Mouse (Mus musculus): ENCODE measurements around the gene Zfp655. TPM values are rescaled to one million over a fixed set of nuclear protein-coding genes. Genes with fewer than 3 reads are reported as not detected.
"Not testable (repeated sequence)": the region's sequence is repeated elsewhere in the genome, so short reads cannot be mapped to it uniquely, and the experiment has no call there.

The Zfp655 gene
- total RNA-seq (2021) = 10 to 100 TPM; 29.9 to 32.5 TPM

GRCm38 (mm10) chr5:145231367-145231871, at the start of gene Zfp655:
TSS of gene Zfp655 (plus strand) at chr5:145231715.
- intact Hi-C loops (cut with DNase I) = loop anchor here (1.0 to 5.0 kb wide), 4 partner anchors 27 to 136 kb away; partner anchors contain the start of genes Zkscan5 and Zscan25
- DNase-seq (ENCODE audit: low spot score in 2 of 2) = peak; percentile 98

- no peak for DNase-seq (ENCODE audit: low spot score in 2 of 2)
- intact Hi-C loops (cut with DNase I) = no loop called here
Observed at GRCm38 (mm10) chr5:145185244-145185643, 46.3 kb upstream of the Zfp655 start.

GRCm38 (mm10) chr5:145189416-145189815, 42.1 kb upstream of the Zfp655 start:
- intact Hi-C loops (cut with DNase I) = no loop called here
- DNase-seq (ENCODE audit: low spot score in 2 of 2) = no peak

- intact Hi-C loops (cut with DNase I) = loop anchor here (2.0 kb wide), 1 partner anchor 24 kb away; the partner anchor contains the start of genes Cpsf4 and Ptcd1
- DNase-seq (ENCODE audit: low spot score in 2 of 2) = no peak
Observed at GRCm38 (mm10) chr5:145190373-145190772, 41.1 kb upstream of the Zfp655 start.

DNA sequence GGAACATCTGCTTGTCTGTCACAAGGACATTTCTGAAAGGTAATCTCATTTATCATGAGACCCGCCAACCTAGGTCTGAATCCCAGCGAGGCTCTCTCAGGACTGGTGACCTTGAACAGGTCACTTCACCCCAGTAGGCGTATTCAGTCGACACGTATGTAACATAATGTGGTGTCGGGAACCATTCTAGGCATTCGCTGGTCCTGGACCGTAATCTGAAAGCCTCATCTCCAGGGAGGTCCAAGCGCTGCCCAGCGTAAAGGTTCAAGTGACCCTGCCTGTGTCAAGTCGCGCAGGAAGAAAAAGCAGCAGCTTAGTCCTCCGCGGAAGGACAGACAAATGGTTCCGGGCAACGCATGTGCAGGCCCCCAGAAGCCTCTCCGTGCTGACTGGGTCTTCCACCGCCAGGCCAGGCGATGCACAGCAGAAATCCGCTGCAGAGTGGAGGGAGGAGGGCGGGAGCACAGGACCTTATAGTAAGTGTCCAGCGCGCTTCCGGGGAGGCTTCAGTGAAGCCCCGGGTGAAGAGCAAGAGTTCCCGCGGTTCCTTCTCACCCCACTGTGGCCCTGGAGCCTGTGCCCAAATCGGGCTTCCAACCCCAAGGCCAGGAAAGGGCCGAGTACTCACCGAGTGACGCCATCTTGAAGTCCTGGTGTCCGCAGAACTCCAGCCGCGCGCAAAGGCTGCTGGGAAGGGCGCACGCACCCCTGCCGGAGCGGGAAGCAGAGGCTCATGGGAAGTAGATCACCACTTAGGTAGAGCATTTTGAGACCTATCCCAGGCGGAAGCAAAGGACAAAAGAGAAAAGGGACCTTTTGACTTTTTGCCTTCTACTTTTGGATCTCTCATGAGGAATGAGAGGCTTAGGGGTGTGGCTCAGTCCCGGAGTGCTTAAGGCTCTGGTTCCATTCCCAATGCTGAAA, 40.4 kb upstream of the Zfp655 start:
- DNase-seq (ENCODE audit: low spot score in 2 of 2) = peak; percentile 93 to 96
- intact Hi-C loops (cut with DNase I) = loop anchor here (1.0 to 2.0 kb wide), 2 partner anchors 24 to 40 kb away; partner anchors contain the start of genes Cpsf4, Ptcd1 and Zfp655

GRCm38 (mm10) chr5:145191962-145192361, 39.6 kb upstream of the Zfp655 start, which contains the start of gene Atp5j2:
TSS of gene Atp5j2 (minus strand) at chr5:145192062.
- intact Hi-C loops (cut with DNase I) = loop anchor here (1.0 to 2.0 kb wide), 2 partner anchors 25 to 39 kb away; partner anchors contain the start of genes Cpsf4, Ptcd1 and Zfp655
- DNase-seq (ENCODE audit: low spot score in 2 of 2) = no peak

GRCm38 (mm10) chr5:145200387-145200786, 31.1 kb upstream of the Zfp655 start:
- no peak for DNase-seq (ENCODE audit: low spot score in 2 of 2)
- intact Hi-C loops (cut with DNase I) = no loop called here

- peak; percentile 71 to 88 for DNase-seq (ENCODE audit: low spot score in 2 of 2)
- intact Hi-C loops (cut with DNase I) = no loop called here
Observed at GRCm38 (mm10) chr5:145201321-145201991, 30.1 kb upstream of the Zfp655 start, which contains the start of gene Zkscan14. TSS of gene Zkscan14 (minus strand) at chr5:145201868.

GRCm38 (mm10) chr5:145202446-145202845, 29.1 kb upstream of the Zfp655 start:
- no peak for DNase-seq (ENCODE audit: low spot score in 2 of 2)
- intact Hi-C loops (cut with DNase I) = no loop called here

DNA sequence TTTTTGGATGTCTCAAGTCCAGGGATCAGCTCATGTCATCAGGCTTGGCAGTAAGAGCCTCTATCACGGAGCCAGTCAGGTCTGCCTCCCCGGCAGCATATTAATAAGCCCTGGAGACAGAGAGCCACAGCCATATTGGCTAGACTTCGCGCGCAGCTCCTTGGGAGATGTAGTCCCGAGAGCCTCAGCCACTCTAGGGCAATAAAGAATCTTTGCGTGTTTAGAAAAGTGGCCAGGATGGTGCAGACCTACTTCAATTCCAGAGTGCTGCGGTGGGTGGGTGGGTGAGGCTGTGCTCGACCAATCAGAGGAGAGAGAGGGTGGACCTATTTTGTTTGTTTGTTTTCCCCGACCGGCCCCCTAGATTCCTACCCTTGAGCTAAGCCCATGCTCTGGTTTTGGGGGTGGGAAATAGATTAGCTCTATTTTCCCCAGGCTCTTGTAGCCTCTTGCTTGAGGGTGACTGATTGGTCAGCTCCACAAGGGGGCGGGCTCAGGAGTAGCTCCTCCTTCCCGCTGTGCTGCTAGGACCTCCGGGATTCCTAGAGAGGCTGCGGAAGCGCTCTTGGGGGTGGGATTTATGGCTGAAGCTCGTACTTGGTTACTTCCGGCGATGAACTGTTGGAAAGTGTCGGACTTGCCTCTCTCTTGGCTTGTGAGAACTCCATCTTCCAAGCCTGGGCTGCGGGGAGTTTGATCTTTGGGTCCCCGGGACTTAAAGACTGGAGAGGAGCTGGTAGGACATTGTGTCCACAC, 27.4 kb upstream of the Zfp655 start, which contains the start of gene Zkscan5:
TSS of gene Zkscan5 (plus strand) at position 627 of the 756 bp plus-strand sequence.
- peak; percentile 96 to 99 for DNase-seq (ENCODE audit: low spot score in 2 of 2)
- intact Hi-C loops (cut with DNase I) = loop anchor here (2.0 kb wide), 1 partner anchor 27 kb away; the partner anchor contains the start of gene Zfp655

GRCm38 (mm10) chr5:145205041-145205440, 26.5 kb upstream of the Zfp655 start:
- intact Hi-C loops (cut with DNase I) = loop anchor here (2.0 kb wide), 1 partner anchor 26 kb away; the partner anchor contains the start of gene Zfp655
- DNase-seq (ENCODE audit: low spot score in 2 of 2) = no peak

- intact Hi-C loops (cut with DNase I) = no loop called here
- no peak for DNase-seq (ENCODE audit: low spot score in 2 of 2)
Observed at GRCm38 (mm10) chr5:145207385-145207784, 24.1 kb upstream of the Zfp655 start.

GRCm38 (mm10) chr5:145207954-145208353, 23.6 kb upstream of the Zfp655 start:
- no peak for DNase-seq (ENCODE audit: low spot score in 2 of 2)
- intact Hi-C loops (cut with DNase I) = no loop called here

- intact Hi-C loops (cut with DNase I); DNase-seq (ENCODE audit: low spot score in 2 of 2): not testable (repeated sequence)
Observed at GRCm38 (mm10) chr5:145208391-145208790, 23.1 kb upstream of the Zfp655 start.

DNA sequence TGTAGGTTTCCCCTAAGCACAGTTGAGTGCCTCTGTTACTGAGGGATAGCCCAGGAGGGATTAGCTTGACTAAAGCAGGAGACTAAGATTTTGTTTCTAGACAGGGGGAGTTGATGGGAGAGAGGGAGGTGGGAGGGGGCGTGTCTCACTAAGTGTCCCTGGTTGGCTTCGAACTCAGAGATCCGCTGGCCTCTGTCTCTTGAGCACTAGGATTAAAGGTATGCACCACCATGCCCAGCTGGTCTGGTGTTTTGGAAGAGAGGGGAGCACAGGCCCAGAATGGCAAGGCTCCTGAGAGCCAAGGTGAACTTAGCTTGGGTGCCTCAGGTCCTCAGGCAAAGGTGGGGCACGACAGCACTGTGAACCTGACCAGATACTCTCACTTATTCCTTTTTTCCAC, 20.2 kb upstream of the Zfp655 start:
- DNase-seq (ENCODE audit: low spot score in 2 of 2) = no peak
- intact Hi-C loops (cut with DNase I) = no loop called here

DNA sequence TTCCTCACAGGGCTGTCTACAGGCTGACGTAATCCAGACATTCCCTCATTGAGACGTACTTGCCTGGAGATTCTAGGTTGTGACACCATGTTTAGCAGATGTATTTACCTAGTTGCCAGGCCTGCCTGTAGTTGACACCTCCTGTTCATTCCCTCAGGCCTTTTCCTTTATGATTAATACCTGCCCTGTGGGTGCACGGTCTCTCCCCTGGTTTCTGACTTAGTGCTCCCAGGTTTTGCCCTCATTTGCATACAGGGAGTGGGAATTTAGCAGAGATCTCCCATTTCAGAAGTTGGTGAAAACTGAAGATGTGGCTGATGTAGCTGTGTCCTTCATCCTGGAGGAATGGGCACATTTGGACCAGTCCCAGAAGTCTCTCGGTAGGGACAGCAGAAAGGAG, 19.3 kb upstream of the Zfp655 start:
- intact Hi-C loops (cut with DNase I) = no loop called here
- no peak for DNase-seq (ENCODE audit: low spot score in 2 of 2)

DNA sequence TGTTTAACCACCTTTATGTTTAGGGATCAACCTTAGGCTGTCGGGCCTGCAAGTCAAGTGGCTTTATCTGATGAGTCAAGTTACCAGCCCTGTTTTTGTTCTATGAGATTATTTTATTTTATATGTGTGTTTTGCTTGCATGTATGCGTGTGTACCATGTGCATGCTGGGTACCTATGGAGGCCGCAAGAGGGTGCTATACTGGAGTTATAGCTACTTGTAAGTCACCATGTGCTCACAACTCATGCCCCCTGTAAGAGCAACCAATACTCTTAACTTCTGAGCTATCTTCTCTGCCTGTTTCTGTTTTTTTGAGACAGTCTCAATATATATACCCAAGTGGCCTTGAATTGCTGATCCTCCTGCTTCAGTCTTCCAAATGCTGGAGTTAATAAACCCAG, 18.0 kb upstream of the Zfp655 start:
- DNase-seq (ENCODE audit: low spot score in 2 of 2) = no peak
- intact Hi-C loops (cut with DNase I) = no loop called here

- DNase-seq (ENCODE audit: low spot score in 2 of 2) = no peak
- intact Hi-C loops (cut with DNase I) = no loop called here
Observed at GRCm38 (mm10) chr5:145214679-145215078, 16.8 kb upstream of the Zfp655 start.

DNA sequence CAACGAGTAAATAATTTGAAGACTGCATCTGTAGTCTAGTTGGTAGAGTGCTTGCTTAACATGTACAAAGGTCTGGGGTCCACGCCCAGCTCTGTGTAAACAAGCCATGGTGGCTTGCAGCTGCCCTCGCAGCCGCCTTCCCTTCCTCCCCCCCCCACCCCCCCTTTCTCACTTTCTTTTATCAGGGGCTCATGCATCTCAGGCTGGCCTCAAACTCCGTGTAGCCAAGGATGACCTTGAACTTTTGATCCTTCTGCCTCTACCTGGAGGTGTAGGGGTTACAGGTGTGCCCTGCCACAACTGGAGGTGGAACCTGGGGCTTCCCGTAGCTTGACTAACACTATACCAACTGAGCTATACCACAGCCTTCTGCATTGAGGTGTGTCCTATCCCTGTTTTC, 13.8 kb upstream of the Zfp655 start:
- intact Hi-C loops (cut with DNase I) = no loop called here
- no peak for DNase-seq (ENCODE audit: low spot score in 2 of 2)
